Mouse (Mus musculus): ENCODE data around the gene Fam71e2. TPM values are rescaled to one million over a fixed set of nuclear protein-coding genes. Genes with fewer than 3 reads are reported as not detected.
"Not testable (repeated sequence)": the region's sequence is repeated elsewhere in the genome, so short reads cannot be mapped to it uniquely, and the experiment has no call there.

Fam71e2 gene
- polyA plus RNA-seq, 1 experiment from 2014 or later = not detected

DNA sequence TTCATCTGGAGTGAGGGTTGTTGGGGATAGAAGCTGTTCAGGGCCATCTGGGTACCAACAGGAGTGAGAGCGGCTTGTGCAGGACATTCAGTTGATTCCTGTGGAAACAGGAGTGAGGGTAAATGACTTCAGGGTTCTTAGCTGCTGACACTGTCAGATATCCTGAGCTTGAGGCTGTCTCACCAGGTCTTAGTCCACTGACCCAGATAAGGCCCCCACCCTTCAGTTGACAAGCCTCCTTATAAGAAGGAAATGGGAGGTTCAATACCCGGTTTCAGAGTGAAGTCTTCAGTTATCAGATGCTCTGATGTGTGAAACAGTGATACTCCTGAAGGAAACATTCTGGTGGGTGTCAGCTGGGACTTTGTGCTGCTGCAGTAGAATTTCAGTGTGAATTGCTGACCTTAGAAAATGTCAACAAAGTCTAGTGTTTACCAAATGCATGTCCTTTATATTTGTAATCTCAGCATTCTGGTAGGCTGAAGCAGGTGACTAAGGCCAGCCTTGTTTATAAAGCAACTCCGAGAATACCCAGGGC, 23.6 kb upstream of the Fam71e2 start:
- in situ Hi-C loops (cut with MboI; ENCODE audit: low pct_unique_long_range_greater_than_20kb) = loop anchor here (5.0 to 10.0 kb wide), 2 partner anchors 60 to 87 kb away; no protein-coding TSS in a partner anchor
- CTCF ChIA-PET = interaction anchor here (1.4 to 3.4 kb wide), 3 partner anchors 11 to 76 kb away, joined by 3 to 21 read pairs (median 4); no protein-coding TSS in a partner anchor
- TF ChIP-seq CTCF (IDR thresholded peaks at IDR 0.05) = no peak
- DNase-seq (ENCODE audit: low read depth, low spot score) (no peak), ATAC-seq (no peak)
- POLR2A ChIA-PET = interaction anchor here (0.6 to 1.2 kb wide), 2 partner anchors 12 to 201 kb away, joined by 3 to 5 read pairs; partner anchors contain the start of gene Zfp579
- no peaks in the 10 kb centered on the region for H3K27me3 ChIP-seq

DNA sequence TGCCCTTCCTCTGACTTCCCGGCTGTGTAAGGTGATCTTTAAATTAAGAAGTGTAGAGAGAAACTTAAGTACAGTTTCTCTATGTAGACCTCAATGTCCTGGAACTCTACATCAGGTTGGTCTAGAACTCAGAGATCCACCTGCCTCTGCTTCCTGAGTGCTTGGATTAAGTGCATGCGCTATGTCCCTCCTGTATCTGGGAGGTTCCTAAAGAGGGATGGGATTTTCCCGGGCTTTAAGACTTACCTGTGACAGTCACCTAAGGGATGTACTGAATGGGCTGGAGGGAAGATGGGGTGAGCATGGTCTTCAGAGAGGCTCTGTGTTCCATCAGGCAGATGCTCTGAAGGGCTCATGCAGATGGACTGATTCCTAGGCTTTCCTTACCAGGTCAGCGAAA, 22.6 kb upstream of the Fam71e2 start:
- H3K27me3 ChIP-seq = no peaks in the 10 kb centered on the region
- CTCF ChIA-PET = interaction anchor here (1.4 to 3.4 kb wide), 3 partner anchors 13 to 75 kb away, joined by 3 to 21 read pairs (median 4); no protein-coding TSS in a partner anchor
- TF ChIP-seq CTCF (IDR thresholded peaks at IDR 0.05) = no peak
- DNase-seq (ENCODE audit: low read depth, low spot score) = no peak
- POLR2A ChIA-PET = interaction anchor here (0.6 to 0.9 kb wide), 2 partner anchors 52 to 115 kb away, joined by 3 to 5 read pairs; no protein-coding TSS in a partner anchor
- in situ Hi-C loops (cut with MboI; ENCODE audit: low pct_unique_long_range_greater_than_20kb) = loop anchor here (10.0 kb wide), 1 partner anchor 59 kb away; no protein-coding TSS in a partner anchor
- ATAC-seq = no peak

DNA sequence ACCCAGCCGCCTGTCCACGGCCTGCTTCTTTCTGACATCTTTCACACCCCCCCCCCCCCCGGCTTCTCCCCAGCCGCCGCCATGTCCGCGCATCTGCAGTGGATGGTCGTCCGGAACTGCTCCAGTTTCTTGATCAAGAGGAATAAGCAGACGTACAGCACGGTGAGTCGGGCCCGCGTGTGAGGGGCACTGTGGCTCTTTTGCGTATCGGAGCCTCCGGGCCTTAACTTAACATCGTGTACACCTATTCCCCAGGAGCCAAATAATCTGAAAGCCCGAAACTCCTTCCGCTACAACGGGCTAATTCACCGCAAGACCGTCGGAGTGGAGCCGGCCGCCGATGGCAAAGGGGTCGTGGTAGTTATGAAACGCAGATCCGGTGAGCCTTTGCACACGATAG, 22.1 kb upstream of the Fam71e2 start:
- POLR2A ChIA-PET = interaction anchor here (0.9 to 1.3 kb wide), 2 partner anchors 14 to 52 kb away, joined by 5 read pairs; no protein-coding TSS in a partner anchor
- in situ Hi-C loops (cut with MboI; ENCODE audit: low pct_unique_long_range_greater_than_20kb) = loop anchor here (10.0 kb wide), 1 partner anchor 58 kb away; no protein-coding TSS in a partner anchor
- CTCF ChIA-PET = interaction anchor here (0.9 kb wide), 1 partner anchor 169 kb away, joined by 3 read pairs; no protein-coding TSS in a partner anchor
- not testable (repeated sequence) for ATAC-seq; H3K27me3 ChIP-seq; DNase-seq (ENCODE audit: low read depth, low spot score)

DNA sequence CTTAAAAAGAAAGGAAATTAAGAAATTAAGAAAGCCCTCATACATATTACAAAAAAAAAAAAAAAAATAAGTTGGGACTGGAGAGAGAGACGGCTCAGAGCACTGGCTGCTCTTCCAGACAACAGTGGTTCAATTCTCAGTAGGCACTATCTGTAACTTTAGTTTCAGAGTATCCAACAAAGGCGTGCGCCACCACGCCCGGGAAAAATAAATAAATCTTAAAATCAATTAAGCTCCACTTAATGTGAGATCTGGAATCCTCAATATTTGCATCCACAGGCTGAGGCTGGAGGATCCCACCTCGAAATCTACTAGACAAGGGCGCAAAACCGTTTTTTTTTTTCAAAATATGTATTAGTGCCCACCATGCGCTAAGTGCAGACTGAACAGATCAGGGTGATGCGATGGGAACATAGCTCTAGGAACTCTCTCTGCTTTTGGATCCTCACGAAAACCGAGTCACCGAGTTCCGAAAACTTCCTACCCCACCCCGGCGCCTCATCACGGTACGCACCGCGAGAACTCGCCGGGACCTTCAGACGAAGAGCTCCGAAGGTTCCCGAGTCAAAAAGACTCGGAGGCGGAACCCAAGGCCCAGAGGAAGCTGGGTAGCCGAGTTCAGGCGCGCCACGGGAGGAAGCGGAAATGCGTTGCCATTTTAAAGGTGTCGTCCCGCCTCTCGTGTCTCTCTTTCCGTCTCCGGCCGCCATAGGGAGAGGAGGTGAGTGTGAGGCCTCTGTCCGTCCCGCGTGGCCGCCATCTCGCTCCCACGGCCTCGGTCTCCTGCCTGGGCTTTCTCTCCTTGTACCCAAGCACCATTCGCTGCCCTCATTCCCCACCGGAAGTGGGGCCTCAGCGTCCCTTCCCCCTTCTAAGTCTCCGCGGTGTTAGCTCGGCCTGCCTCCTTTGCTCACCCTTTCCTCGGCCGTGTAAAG, 21.4 kb upstream of the Fam71e2 start, which contains the start of gene Rpl28:
Gene Rpl28, plus strand, starts transcription at position 597 of the 935 bp plus-strand sequence.
- ChIA-PET POLR2A (interaction anchor here (0.6 to 1.3 kb wide), 5 partner anchors 15 to 222 kb away, joined by 3 to 5 read pairs (median 3); partner anchors contain the start of genes Fiz1, Gm44973 and Kmt5c), CTCF (interaction anchor here (0.9 kb wide), 1 partner anchor 168 kb away, joined by 3 read pairs; no protein-coding TSS in a partner anchor)
- TF ChIP-seq CTCF (IDR thresholded peaks at IDR 0.05) = no peak
- peak; percentile 85 for DNase-seq (ENCODE audit: low read depth, low spot score)
- peak; percentile 90 for ATAC-seq
- H3K27me3 ChIP-seq = no peaks in the 10 kb centered on the region
- in situ Hi-C loops (cut with MboI; ENCODE audit: low pct_unique_long_range_greater_than_20kb) = loop anchor here (10.0 kb wide), 1 partner anchor 58 kb away; no protein-coding TSS in a partner anchor

DNA sequence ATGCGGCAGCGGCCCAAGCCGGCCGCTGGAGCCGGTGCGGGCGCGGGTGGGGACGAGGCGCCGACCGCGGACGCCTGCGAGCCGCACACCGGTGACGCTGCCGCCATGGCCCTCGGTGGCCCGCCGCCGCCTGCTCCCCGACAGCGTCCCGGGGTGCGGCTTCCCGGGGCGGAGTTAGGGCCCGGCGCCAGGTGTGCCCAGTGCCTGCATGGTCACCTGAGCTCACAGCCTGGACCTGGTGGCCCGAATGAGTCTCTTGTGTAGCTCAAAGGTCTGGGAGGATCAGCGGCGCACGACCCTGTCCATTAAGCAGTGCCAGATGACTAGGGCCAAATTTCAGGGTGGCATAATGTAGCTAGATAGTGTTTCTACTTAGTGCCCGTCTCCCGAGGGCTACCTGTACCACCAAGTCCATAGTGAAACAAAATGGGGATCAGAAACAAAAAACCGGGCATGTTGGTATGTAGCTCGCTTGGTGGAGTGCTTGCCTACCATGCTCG, 18.4 kb upstream of the Fam71e2 start, which contains the start of gene Tmem238:
Gene Tmem238, minus strand, starts transcription at position 221 of the 500 bp plus-strand sequence.
- CTCF ChIA-PET = interaction anchor here (0.7 to 1.4 kb wide), 4 partner anchors 8 to 84 kb away, joined by 3 to 4 read pairs (median 3); partner anchors contain the start of gene Kmt5c
- no peak for ATAC-seq
- no peak for DNase-seq (ENCODE audit: low read depth, low spot score)
- H3K27me3 ChIP-seq = no peaks in the 10 kb centered on the region
- no peak for TF ChIP-seq CTCF (IDR thresholded peaks at IDR 0.05)
- POLR2A ChIA-PET = interaction anchor here (0.6 to 1.6 kb wide), 6 partner anchors 13 to 104 kb away, joined by 3 to 4 read pairs (median 4); partner anchors contain the start of gene Hspbp1
- in situ Hi-C loops (cut with MboI; ENCODE audit: low pct_unique_long_range_greater_than_20kb) = no loop called here

DNA sequence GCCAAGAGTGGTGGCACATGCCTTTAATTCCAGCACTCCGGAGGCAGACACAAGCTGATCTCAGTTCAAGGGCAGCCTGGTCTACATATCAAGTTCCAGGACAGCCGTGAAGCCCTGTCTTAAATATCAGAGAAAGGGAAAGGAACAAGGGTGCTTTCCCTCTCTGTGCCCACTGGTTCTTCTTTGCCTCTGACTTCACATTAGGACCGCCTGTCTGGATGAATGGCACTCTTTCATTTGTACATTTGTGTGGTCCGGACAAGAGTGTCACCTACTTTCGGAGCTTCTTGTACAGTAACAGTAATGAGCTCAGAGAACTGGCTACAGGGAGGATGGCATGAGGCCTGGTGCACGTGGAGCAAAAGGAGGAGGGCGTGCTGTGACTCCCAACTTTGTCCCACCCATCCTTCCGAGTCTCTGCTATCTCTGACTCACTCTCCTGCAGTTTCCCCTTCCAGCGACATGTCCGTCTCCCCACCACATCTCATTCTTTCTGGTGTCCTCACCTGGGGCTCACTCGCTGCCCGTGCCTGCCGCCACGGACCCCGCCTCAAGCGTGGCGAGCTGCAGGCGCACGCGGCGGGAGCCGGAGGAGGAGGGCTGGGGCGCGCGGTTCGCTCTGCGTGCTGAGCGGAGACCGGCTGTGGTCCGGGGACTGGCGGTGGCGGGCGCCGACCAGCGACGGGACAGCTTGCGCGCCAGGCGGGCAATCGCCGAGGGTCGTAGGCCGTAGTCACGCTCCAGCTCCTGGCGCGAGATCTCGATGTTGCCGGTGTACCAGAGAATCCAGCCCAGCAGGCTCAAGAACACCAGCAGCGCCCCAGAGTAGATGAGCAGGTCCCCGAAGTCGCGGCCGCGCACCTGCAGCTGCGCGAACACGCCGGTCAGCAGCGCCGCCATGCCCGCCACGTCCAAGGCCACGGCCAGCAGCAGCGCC, 17.7 kb upstream of the Fam71e2 start:
- no peaks in the 10 kb centered on the region for H3K27me3 ChIP-seq
- ATAC-seq = peak; percentile 42
- no peak for DNase-seq (ENCODE audit: low read depth, low spot score)
- CTCF ChIA-PET = interaction anchor here (0.9 to 1.4 kb wide), 3 partner anchors 24 to 83 kb away, joined by 3 to 4 read pairs (median 3); partner anchors contain the start of gene Kmt5c
- peak; percentile 78 for TF ChIP-seq CTCF (IDR thresholded peaks at IDR 0.05)
- POLR2A ChIA-PET = interaction anchor here (0.6 to 1.6 kb wide), 5 partner anchors 12 to 52 kb away, joined by 3 to 4 read pairs (median 4); no protein-coding TSS in a partner anchor
- in situ Hi-C loops (cut with MboI; ENCODE audit: low pct_unique_long_range_greater_than_20kb) = no loop called here

DNA sequence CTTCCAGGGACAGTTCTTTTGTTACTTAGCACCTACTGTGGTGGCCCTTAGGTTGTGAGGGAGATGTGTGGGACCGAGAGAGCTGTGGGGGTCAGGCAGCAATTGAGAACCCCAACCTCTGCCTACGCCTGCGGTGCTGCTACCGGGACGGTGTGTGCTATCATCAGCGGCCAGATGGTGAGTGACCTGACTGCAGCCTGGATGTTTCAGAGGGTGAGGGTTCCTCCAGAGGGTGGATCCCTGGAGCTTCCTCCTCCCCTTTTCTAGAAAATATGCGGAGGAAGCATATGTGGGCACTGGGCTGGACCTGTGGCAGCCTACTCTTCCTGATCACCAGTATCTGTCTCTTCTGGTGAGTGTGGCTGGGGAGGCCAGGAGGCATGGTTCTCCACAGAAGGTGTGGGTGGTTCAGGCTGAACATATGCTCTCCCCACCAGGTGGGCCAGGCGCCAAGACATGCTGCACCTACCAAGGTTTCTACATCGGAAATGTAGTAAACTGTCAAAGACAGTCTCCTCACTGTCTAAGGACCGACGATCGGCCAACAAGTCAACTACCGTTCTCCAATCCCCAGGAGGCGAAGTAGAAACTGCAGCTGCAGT, 12.7 kb upstream of the Fam71e2 start:
- ChIA-PET CTCF (no interaction called here), POLR2A (no interaction called here)
- DNase-seq (ENCODE audit: low read depth, low spot score) (no peak), ATAC-seq (no peak)
- no peaks in the 10 kb centered on the region for H3K27me3 ChIP-seq
- no peak for TF ChIP-seq CTCF (IDR thresholded peaks at IDR 0.05)
- in situ Hi-C loops (cut with MboI; ENCODE audit: low pct_unique_long_range_greater_than_20kb) = no loop called here

DNA sequence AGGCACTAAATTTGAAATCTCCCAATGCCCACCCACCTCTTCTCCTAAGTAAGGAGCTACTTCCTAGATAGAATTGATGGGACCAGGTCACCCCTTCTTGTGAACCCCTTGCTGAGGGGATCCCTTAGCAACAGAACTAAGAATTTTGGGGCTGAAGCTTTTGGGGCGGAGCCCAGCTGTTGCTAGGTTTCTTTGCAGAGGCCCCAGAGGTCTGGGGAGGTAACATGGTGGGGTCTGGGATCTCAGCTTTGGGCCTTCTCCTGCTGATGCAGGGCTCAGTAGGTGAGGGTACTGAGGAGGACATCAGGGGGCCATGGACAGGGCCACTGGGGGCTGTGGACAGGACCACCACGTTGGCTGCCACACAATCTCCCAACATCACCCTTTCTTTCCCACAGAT, 11.7 kb upstream of the Fam71e2 start, which contains the start of the genes Il11 and Tmem190:
Gene Il11, minus strand, starts transcription at position 101 of the 400 bp plus-strand sequence.
Gene Tmem190, plus strand, starts transcription at position 179 of the 400 bp plus-strand sequence.
- ATAC-seq (no peak), DNase-seq (ENCODE audit: low read depth, low spot score) (no peak)
- no peak for TF ChIP-seq CTCF (IDR thresholded peaks at IDR 0.05)
- CTCF ChIA-PET = interaction anchor here (1.1 kb wide), 1 partner anchor 14 kb away, joined by 3 read pairs; no protein-coding TSS in a partner anchor
- H3K27me3 ChIP-seq = no peaks in the 10 kb centered on the region
- in situ Hi-C loops (cut with MboI; ENCODE audit: low pct_unique_long_range_greater_than_20kb) = no loop called here
- POLR2A ChIA-PET = no interaction called here
